Mouse (Mus musculus): ENCODE measurements at regions not wholly inside any gene's neighbourhood (a gene's known extent, or its start where the extent isn't known, plus 50 kb on each side); places are given as distances from the start of the nearest gene placed in this dataset.

GRCm38 (mm10) chr4:54648254-54648653 lies 296.6 kb upstream of the Zfp462 start:
- Histone ChIP-seq H3K27ac (replicated peaks) (no peak overlapping the region), H3K9ac (ENCODE audit: low read length) (no peak overlapping the region), H3K4me3 (ENCODE audit: low read depth, low read length) (no peak overlapping the region), H3K4me2 (replicated peaks; ENCODE audit: low read depth) (no peak overlapping the region), H3K4me1 (replicated peaks; ENCODE audit: control insufficient read depth, insufficient read depth) (no peaks in the 10 kb centered on the region), H3K27me3 (ENCODE audit: control insufficient read depth, insufficient read depth, low read length) (no peaks in the 10 kb centered on the region), H3K36me3 (ENCODE audit: control insufficient read depth, insufficient read depth, low read length) (no peaks in the 10 kb centered on the region), H3K9me3 (ENCODE audit: control insufficient read depth, low read length) (no peaks in the 10 kb centered on the region; the same call in 1 of the 2 replicates)
- no peak for TF ChIP-seq CTCF (IDR thresholded peaks at IDR 0.05; ENCODE audit: low read depth)
- no peak for TF ChIP-seq EP300 (optimal IDR thresholded peaks at IDR 0.05)
- ATAC-seq (ENCODE audit: low FRiP score, low TSS enrichment): no peak
- no peak for DNase-seq (ENCODE audit: low spot score)
- WGBS: 58% methylated on average over 4 of the region's 4 CpGs

GRCm38 (mm10) chr4:54651646-54652110 lies 293.2 kb upstream of the Zfp462 start:
- no peak for TF ChIP-seq CTCF (IDR thresholded peaks at IDR 0.05; ENCODE audit: low read depth)
- TF ChIP-seq EP300 (optimal IDR thresholded peaks at IDR 0.05): no peak
- no peak for ATAC-seq (ENCODE audit: low FRiP score, low TSS enrichment)
- no peak overlapping the region for H3K9ac ChIP-seq (ENCODE audit: low read length)
- no peak for DNase-seq (ENCODE audit: low spot score)
- no peak overlapping the region for H3K4me3 ChIP-seq (ENCODE audit: low read depth, low read length)
- no peaks in the 10 kb centered on the region for H3K4me1 ChIP-seq (replicated peaks; ENCODE audit: control insufficient read depth, insufficient read depth)
- no peaks in the 10 kb centered on the region for H3K9me3 ChIP-seq (ENCODE audit: control insufficient read depth, low read length)
- H3K27ac ChIP-seq (replicated peaks): no peak overlapping the region
- no peaks in the 10 kb centered on the region for H3K27me3 ChIP-seq (ENCODE audit: control insufficient read depth, insufficient read depth, low read length)
- H3K4me2 ChIP-seq (replicated peaks; ENCODE audit: low read depth): no peak overlapping the region
- H3K36me3 ChIP-seq (ENCODE audit: control insufficient read depth, insufficient read depth, low read length): no peaks in the 10 kb centered on the region

- DNase-seq (ENCODE audit: low spot score): no peak
- Histone ChIP-seq H3K27ac (replicated peaks) (no peak overlapping the region), H3K36me3 (ENCODE audit: control insufficient read depth, insufficient read depth, low read length) (no peaks in the 10 kb centered on the region), H3K4me2 (replicated peaks; ENCODE audit: low read depth) (no peak overlapping the region), H3K9ac (ENCODE audit: low read length) (no peak overlapping the region), H3K9me3 (ENCODE audit: control insufficient read depth, low read length) (no peaks in the 10 kb centered on the region), H3K27me3 (ENCODE audit: control insufficient read depth, insufficient read depth, low read length) (no peaks in the 10 kb centered on the region), H3K4me1 (replicated peaks; ENCODE audit: control insufficient read depth, insufficient read depth) (no peaks in the 10 kb centered on the region), H3K4me3 (ENCODE audit: low read depth, low read length) (no peak overlapping the region)
- no peak for ATAC-seq (ENCODE audit: low FRiP score, low TSS enrichment)
- 63% methylated on average over 11 of the region's 11 CpGs for WGBS
- no peak for TF ChIP-seq EP300 (optimal IDR thresholded peaks at IDR 0.05)
- no peak for TF ChIP-seq CTCF (IDR thresholded peaks at IDR 0.05; ENCODE audit: low read depth)
These were observed 292.5 kb upstream of the Zfp462 start for GRCm38 (mm10) chr4:54652111-54653021.

- no peak overlapping the region for H3K9ac ChIP-seq (ENCODE audit: low read length)
- no peaks in the 10 kb centered on the region for H3K9me3 ChIP-seq (ENCODE audit: control insufficient read depth, low read length)
- H3K4me2 ChIP-seq (replicated peaks; ENCODE audit: low read depth): no peak overlapping the region
- H3K36me3 ChIP-seq (ENCODE audit: control insufficient read depth, insufficient read depth, low read length): no peaks in the 10 kb centered on the region
- no peaks in the 10 kb centered on the region for H3K4me1 ChIP-seq (replicated peaks; ENCODE audit: control insufficient read depth, insufficient read depth)
- 81% methylated on average over 10 of the region's 10 CpGs for WGBS
- no peak for ATAC-seq (ENCODE audit: low FRiP score, low TSS enrichment)
- DNase-seq (ENCODE audit: low spot score): no peak
- no peak overlapping the region for H3K27ac ChIP-seq (replicated peaks)
- no peak overlapping the region for H3K4me3 ChIP-seq (ENCODE audit: low read depth, low read length)
- no peaks in the 10 kb centered on the region for H3K27me3 ChIP-seq (ENCODE audit: control insufficient read depth, insufficient read depth, low read length)
- TF ChIP-seq EP300 (optimal IDR thresholded peaks at IDR 0.05) (no peak), CTCF (IDR thresholded peaks at IDR 0.05; ENCODE audit: low read depth) (no peak)
These were observed 291.6 kb upstream of the Zfp462 start for GRCm38 (mm10) chr4:54653097-54653776.
